Mouse (Mus musculus): ENCODE data around the gene Adam21. TPM values are rescaled to one million over a fixed set of nuclear protein-coding genes. Genes with fewer than 3 reads are reported as not detected.
A peak's percentile ranks its signal among the peaks of the same experiment; 100 is the strongest.
"Not testable (repeated sequence)": the region's sequence is repeated elsewhere in the genome, so short reads cannot be mapped to it uniquely, and the experiment has no call there.

Adam21 gene
- polyA plus RNA-seq, 1 experiment from 2014 or later, result 0.59 TPM

- Histone ChIP-seq H3K27ac (peak within 1 kb of the TSS; percentile 68), H3K4me2 (peak within 1 kb of the TSS; percentile 75), H3K9me3 (replicated peaks) (no peaks in the 10 kb centered on the region), H3K9ac (peak within 1 kb of the TSS; percentile 80), H3K36me3 (ENCODE audit: poor library complexity, severe bottlenecking) (no peaks in the 10 kb centered on the region), H3K27me3 (no peaks in the 10 kb centered on the region), H3K4me3 (peak within 1 kb of the TSS; percentile 86), H3K4me1 (peaks cover 12% of the 10 kb centered on the region)
- WGBS, result under 1% methylated on average over 46 of the region's 46 CpGs
- ATAC-seq, result peak; percentile 98
Observed at GRCm38 (mm10) chr12:81532316-81533028, 35.8 kb downstream of the Adam21 start, which contains the start of the genes Gm20498 and Synj2bp. Gene Gm20498 (minus strand): TSS chr12:81532905. Gene Synj2bp (minus strand): TSS chr12:81532911.

GRCm38 (mm10) chr12:81530587-81530986 is 37.7 kb downstream of the Adam21 start:
- WGBS, result 71% methylated on average over 8 of the region's 8 CpGs
- H3K27ac ChIP-seq; H3K4me3 ChIP-seq; H3K36me3 ChIP-seq (ENCODE audit: poor library complexity, severe bottlenecking); H3K4me2 ChIP-seq; ATAC-seq; H3K9ac ChIP-seq; H3K9me3 ChIP-seq (replicated peaks); H3K27me3 ChIP-seq: not testable (repeated sequence)
- peaks cover 12% of the 10 kb centered on the region for H3K4me1 ChIP-seq

Other genes with a start within 250 kb of the Adam21 start
- 2.0 and 2.2 TPM in 2 replicates for gene Slc8a3, start 235.3 kb downstream of the Adam21 start, polyA plus RNA-seq (2015; fragmentation: Nextera tagmentation; extraction: Ambion mirVana)
- gene Gm4787, start 189.0 kb downstream of the Adam21 start, polyA plus RNA-seq (2015; fragmentation: Nextera tagmentation; extraction: Ambion mirVana), result 0.23 and 0.43 TPM in 2 replicates
- gene Adam4, start 146.5 kb downstream of the Adam21 start, polyA plus RNA-seq (2015; fragmentation: Nextera tagmentation; extraction: Ambion mirVana), result 0.50 and 0.71 TPM in 2 replicates
- 137 and 152 TPM in 2 replicates for gene Cox16, start 83.3 kb downstream of the Adam21 start, polyA plus RNA-seq (2015; fragmentation: Nextera tagmentation; extraction: Ambion mirVana)
- 25.8 and 27.8 TPM in 2 replicates for gene Gm20498, start 35.6 kb downstream of the Adam21 start, polyA plus RNA-seq (2015; fragmentation: Nextera tagmentation; extraction: Ambion mirVana)
- 39.5 and 40.5 TPM in 2 replicates for gene Synj2bp, start 35.6 kb downstream of the Adam21 start, polyA plus RNA-seq (2015; fragmentation: Nextera tagmentation; extraction: Ambion mirVana)
- gene Med6, start 26.5 kb upstream of the Adam21 start, polyA plus RNA-seq (2015; fragmentation: Nextera tagmentation; extraction: Ambion mirVana), result 67.3 and 67.4 TPM in 2 replicates
- 7.1 and 7.2 TPM in 2 replicates for gene Ttc9, start 62.8 kb upstream of the Adam21 start, polyA plus RNA-seq (2015; fragmentation: Nextera tagmentation; extraction: Ambion mirVana)
- gene Map3k9, start 212.7 kb upstream of the Adam21 start, polyA plus RNA-seq (2015; fragmentation: Nextera tagmentation; extraction: Ambion mirVana), result 4.2 and 4.6 TPM in 2 replicates

Data from forebrain, embryonic 13.5 days (tissue).